Mouse (Mus musculus) kidney, adult 2 months (tissue): ENCODE results near the gene Tas1r2.

Source experiments
- CTCF ChIP-seq: fragments of 200-500 bp; conservative IDR thresholded peaks from 2 replicates; pipeline ENCODE4 v1.5.1; 2011; ENCODE audit warnings: low read depth, mild to moderate bottlenecking, control low read depth, low read length, moderate library complexity, mixed read lengths; ENCODE audit not compliant: insufficient read depth, insufficient read length
- POLR2A ChIP-seq: fragments of 200-500 bp; IDR thresholded peaks from one replicate; pipeline ENCODE4 v1.6.1; 2011; ENCODE audit warnings: low read depth, low read length, control low read depth

DNA sequence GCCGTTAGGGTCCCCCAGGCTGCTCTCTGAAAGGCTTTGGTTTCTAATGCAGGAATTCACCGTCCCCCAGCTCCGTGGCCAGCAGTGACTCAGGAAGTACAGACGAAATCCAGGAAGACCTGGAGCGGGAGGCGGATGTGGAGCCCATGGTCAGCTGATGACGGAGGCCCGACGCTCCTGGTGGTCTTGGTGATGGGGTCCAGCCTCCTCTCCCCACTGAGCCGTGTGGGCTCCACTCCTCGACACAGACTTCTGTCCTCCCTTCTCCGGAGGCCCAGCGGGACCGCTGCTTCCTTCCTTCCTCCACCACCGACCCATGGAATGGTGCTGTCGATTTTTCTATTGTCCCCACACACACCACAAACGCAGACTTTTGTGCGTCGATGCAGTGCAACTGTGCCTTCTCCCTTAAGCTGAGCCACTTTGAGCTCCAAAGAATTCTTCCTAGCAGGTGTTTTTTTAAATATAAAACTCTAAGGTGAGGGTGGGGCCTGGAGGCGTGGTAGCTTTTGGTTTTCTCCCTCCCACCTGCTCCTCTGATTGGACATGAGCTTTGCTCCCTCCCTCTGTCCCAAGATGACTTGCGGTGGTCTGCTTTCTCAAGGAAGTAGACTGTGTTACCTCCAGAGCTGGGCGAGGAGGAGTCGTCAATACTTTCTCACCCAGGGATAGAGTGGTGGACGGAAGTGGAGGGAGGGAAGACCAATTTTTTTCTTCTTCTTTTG, 36.9 kb upstream of the Tas1r2 start:
- TF ChIP-seq CTCF (no peak), POLR2A (no peak)
